Mouse (Mus musculus) embryonic stem cell, embryonic (primary cell): ENCODE data around the gene Wnt5b.

Experiments used
- CTCF ChIA-PET, 4 experiments: fragments of 300-600 bp in 2 of 4; fragments of 350-600 bp in 2 of 4; sonication (Branson Sonifier 250); formaldehyde crosslinking; loops; one replicate each; lab custom pipeline; 2022; ENCODE audit warnings: inconsistent platforms in 2 of 4; lab: Charles Lee
- POLR2A ChIA-PET, 4 experiments: fragments of 300-600 bp in 2 of 4; fragments of 350-600 bp in 2 of 4; sonication (Branson Sonifier 250); formaldehyde crosslinking; loops; one replicate each; lab custom pipeline; 2022; ENCODE audit warnings: antibody characterized with exemption in 4 of 4, inconsistent platforms in 1 of 4; lab: Charles Lee

Wnt5b gene

GRCm38 (mm10) chr6:119543803-119544517 lies at the start of gene Wnt5b:
Wnt5b (minus strand) TSS chr6:119544347.
- POLR2A ChIA-PET, result interaction anchor here in 2 of 4 experiments (0.6 to 2.8 kb wide), 12 partner anchors 10 to 750 kb away, joined by 3 to 7 read pairs (median 4); partner anchors contain the start of genes B4galnt3 (in 1 of the 2) and D330020A13Rik (in 1 of the 2)

GRCm38 (mm10) chr6:119590872-119591271 lies 46.7 kb upstream of the Wnt5b start:
- CTCF ChIA-PET, result no interaction called here
- POLR2A ChIA-PET, result no interaction called here

More at GRCm38 (mm10) chr6:119543803-119544517, at the start of gene Wnt5b:
- CTCF ChIA-PET, result interaction anchor here (0.6 to 2.3 kb wide), 11 partner anchors 10 to 100 kb away, joined by 3 to 20 read pairs (median 3); no protein-coding TSS in a partner anchor

- ChIA-PET POLR2A (no interaction called here), CTCF (no interaction called here)
Measured at GRCm38 (mm10) chr6:119587897-119588296, 43.8 kb upstream of the Wnt5b start.

- ChIA-PET POLR2A (interaction anchor here in 1 of 4 experiments (1.0 kb wide), 1 partner anchor 168 kb away, joined by 6 read pairs; no protein-coding TSS in a partner anchor), CTCF (no interaction called here)
Measured at GRCm38 (mm10) chr6:119587454-119587853, 43.3 kb upstream of the Wnt5b start.

GRCm38 (mm10) chr6:119585652-119586375 lies 41.7 kb upstream of the Wnt5b start:
- CTCF ChIA-PET, result interaction anchor here in 1 of 4 experiments (0.5 kb wide), 1 partner anchor 582 kb away, joined by 6 read pairs; no protein-coding TSS in a partner anchor
- POLR2A ChIA-PET, result interaction anchor here in 1 of 4 experiments (1.0 kb wide), 1 partner anchor 9 kb away, joined by 3 read pairs; no protein-coding TSS in a partner anchor

- ChIA-PET POLR2A (interaction anchor here in 1 of 4 experiments (0.7 kb wide), 1 partner anchor 35 kb away, joined by 3 read pairs; no protein-coding TSS in a partner anchor), CTCF (no interaction called here)
Measured at GRCm38 (mm10) chr6:119584061-119584460, 39.9 kb upstream of the Wnt5b start.

GRCm38 (mm10) chr6:119583165-119583564 lies 39.0 kb upstream of the Wnt5b start:
- CTCF ChIA-PET, result no interaction called here
- POLR2A ChIA-PET, result interaction anchor here in 1 of 4 experiments (0.6 kb wide), 1 partner anchor 969 kb away, joined by 3 read pairs; no protein-coding TSS in a partner anchor

- POLR2A ChIA-PET, result interaction anchor here in 2 of 4 experiments (1.3 to 2.6 kb wide), 3 partner anchors 10 to 34 kb away, joined by 3 to 11 read pairs (median 3); no protein-coding TSS in a partner anchor
- CTCF ChIA-PET, result interaction anchor here in 1 of 4 experiments (0.8 kb wide), 1 partner anchor 134 kb away, joined by 3 read pairs; no protein-coding TSS in a partner anchor
Measured at GRCm38 (mm10) chr6:119576706-119577105, 32.6 kb upstream of the Wnt5b start.

- ChIA-PET CTCF (no interaction called here), POLR2A (no interaction called here)
Measured at GRCm38 (mm10) chr6:119575331-119575730, 31.2 kb upstream of the Wnt5b start.

- POLR2A ChIA-PET, result no interaction called here
- CTCF ChIA-PET, result no interaction called here
Measured at GRCm38 (mm10) chr6:119572296-119572695, 28.1 kb upstream of the Wnt5b start.

- ChIA-PET CTCF (interaction anchor here in 1 of 4 experiments (0.6 kb wide), 1 partner anchor 27 kb away, joined by 3 read pairs; the partner anchor contains the start of gene Wnt5b), POLR2A (interaction anchor here in 1 of 4 experiments (0.7 to 1.0 kb wide), 2 partner anchors 19 to 297 kb away, joined by 3 to 4 read pairs; no protein-coding TSS in a partner anchor)
Measured at GRCm38 (mm10) chr6:119570797-119571196, 26.6 kb upstream of the Wnt5b start.

GRCm38 (mm10) chr6:119568339-119568738 lies 24.2 kb upstream of the Wnt5b start:
- CTCF ChIA-PET, result no interaction called here
- POLR2A ChIA-PET, result interaction anchor here in 1 of 4 experiments (0.6 to 3.5 kb wide), 5 partner anchors 9 to 549 kb away, joined by 3 to 11 read pairs (median 4); partner anchors contain the start of gene Wnt5b

GRCm38 (mm10) chr6:119565451-119566379 lies 21.6 kb upstream of the Wnt5b start:
- POLR2A ChIA-PET, result interaction anchor here in 3 of 4 experiments (0.6 to 3.5 kb wide), 5 partner anchors 11 to 79 kb away, joined by 3 to 11 read pairs (median 3); partner anchors contain the start of gene Wnt5b (in 2 of the 3)
- CTCF ChIA-PET, result interaction anchor here in 3 of 4 experiments (0.6 to 1.0 kb wide), 4 partner anchors 11 to 1551 kb away, joined by 3 to 4 read pairs (median 4); no protein-coding TSS in a partner anchor

- ChIA-PET CTCF (no interaction called here), POLR2A (interaction anchor here in 2 of 4 experiments (0.6 kb wide), 2 partner anchors 227 to 637 kb away, joined by 4 read pairs; no protein-coding TSS in a partner anchor)
Measured at GRCm38 (mm10) chr6:119562558-119562957, 18.4 kb upstream of the Wnt5b start.

GRCm38 (mm10) chr6:119558855-119559254 lies 14.7 kb upstream of the Wnt5b start:
- ChIA-PET POLR2A (interaction anchor here in 1 of 4 experiments (0.6 kb wide), 2 partner anchors 19 to 294 kb away, joined by 3 read pairs; no protein-coding TSS in a partner anchor), CTCF (interaction anchor here in 1 of 4 experiments (0.6 kb wide), 1 partner anchor 87 kb away, joined by 3 read pairs; no protein-coding TSS in a partner anchor)

- CTCF ChIA-PET, result interaction anchor here (0.5 to 2.0 kb wide), 28 partner anchors 8 to 755 kb away, joined by 3 to 20 read pairs (median 3); partner anchors contain the start of gene Wnt5b (in 2 of the 4)
- POLR2A ChIA-PET, result interaction anchor here in 2 of 4 experiments (0.6 to 2.1 kb wide), 3 partner anchors 11 to 459 kb away, joined by 4 to 7 read pairs (median 4); partner anchors contain the start of gene Wnt5b (in 1 of the 2)
Measured at GRCm38 (mm10) chr6:119554439-119554838, 10.3 kb upstream of the Wnt5b start.

- CTCF ChIA-PET, result interaction anchor here in 3 of 4 experiments (0.6 to 2.3 kb wide), 8 partner anchors 10 to 100 kb away, joined by 3 to 20 read pairs (median 3); no protein-coding TSS in a partner anchor
- POLR2A ChIA-PET, result interaction anchor here in 3 of 4 experiments (0.6 to 2.8 kb wide), 11 partner anchors 10 to 750 kb away, joined by 3 to 7 read pairs (median 3); partner anchors contain the start of genes B4galnt3 (in 1 of the 3) and D330020A13Rik (in 1 of the 3)
Measured at GRCm38 (mm10) chr6:119544518-119544864, 344 bp upstream of the Wnt5b start.
